Mouse (Mus musculus) CH12.LX (cell line): Measurements from ENCODE around the gene Ppard.

Experiments
- CHD1 ChIP-seq: IDR thresholded peaks from 2 replicates; pipeline ENCODE4 v1.6.1; 2012; ENCODE audit warnings: low read depth, low read length, improper control_type of control experiment, inconsistent platforms
- CHD2 ChIP-seq: IDR thresholded peaks from 2 replicates; pipeline ENCODE4 v1.6.1; 2011; ENCODE audit warnings: low read length, improper control_type of control experiment
- CTCF ChIP-seq, 2 experiments: IDR thresholded peaks in 1 of 2; conservative IDR thresholded peaks in 1 of 2; 2 replicates each; pipeline ENCODE4 v1.5.1; 2011 to 2012; ENCODE audit warnings: low read depth in 2 of 2, low read length in 2 of 2, improper control_type of control experiment in 1 of 2, inconsistent platforms in 1 of 2, mild to moderate bottlenecking in 1 of 2, moderate library complexity in 1 of 2
- ELF1 ChIP-seq: IDR thresholded peaks from 2 replicates; pipeline ENCODE4 v1.6.1; 2014; ENCODE audit warnings: low read depth, mild to moderate bottlenecking, inconsistent platforms, low read length, improper control_type of control experiment
- EP300 ChIP-seq: IDR thresholded peaks from 2 replicates; pipeline ENCODE4 v1.6.1; 2011; ENCODE audit warnings: low read length, improper control_type of control experiment
- GABPA ChIP-seq: IDR thresholded peaks from 2 replicates; pipeline ENCODE4 v1.6.1; 2012; ENCODE audit warnings: low read depth, low read length, improper control_type of control experiment, inconsistent platforms; ENCODE audit not compliant: insufficient replicate concordance
- HCFC1 ChIP-seq: IDR thresholded peaks from 2 replicates; pipeline ENCODE4 v1.6.1; 2012; ENCODE audit warnings: low read depth, mild to moderate bottlenecking, inconsistent platforms, low read length, improper control_type of control experiment
- MAX ChIP-seq: IDR thresholded peaks from 2 replicates; pipeline ENCODE4 v1.6.1; 2011; ENCODE audit warnings: low read length, improper control_type of control experiment
- MAZ ChIP-seq: IDR thresholded peaks from 2 replicates; pipeline ENCODE4 v1.6.1; 2012; ENCODE audit warnings: low read depth, mild to moderate bottlenecking, inconsistent platforms, low read length, improper control_type of control experiment, moderate library complexity
- NELFE ChIP-seq: IDR thresholded peaks from 2 replicates; pipeline ENCODE4 v1.6.1; 2011; ENCODE audit warnings: low read depth, low read length, improper control_type of control experiment
- POLR2A ChIP-seq: IDR thresholded peaks from 2 replicates; pipeline ENCODE4 v1.6.1; 2011; ENCODE audit warnings: low read depth, mild to moderate bottlenecking, improper control_type of control experiment, low read length
- SMC3 ChIP-seq: IDR thresholded peaks from 2 replicates; pipeline ENCODE4 v1.6.1; 2011; ENCODE audit warnings: low read depth, low read length, improper control_type of control experiment
- TBP ChIP-seq: conservative IDR thresholded peaks from 2 replicates; pipeline ENCODE4 v1.6.1; 2011; ENCODE audit warnings: low read depth, low read length, improper control_type of control experiment
- TCF12 ChIP-seq: IDR thresholded peaks from 2 replicates; pipeline ENCODE4 v1.6.1; 2014; ENCODE audit warnings: low read depth, mild to moderate bottlenecking, inconsistent platforms, low read length, improper control_type of control experiment

DNA sequence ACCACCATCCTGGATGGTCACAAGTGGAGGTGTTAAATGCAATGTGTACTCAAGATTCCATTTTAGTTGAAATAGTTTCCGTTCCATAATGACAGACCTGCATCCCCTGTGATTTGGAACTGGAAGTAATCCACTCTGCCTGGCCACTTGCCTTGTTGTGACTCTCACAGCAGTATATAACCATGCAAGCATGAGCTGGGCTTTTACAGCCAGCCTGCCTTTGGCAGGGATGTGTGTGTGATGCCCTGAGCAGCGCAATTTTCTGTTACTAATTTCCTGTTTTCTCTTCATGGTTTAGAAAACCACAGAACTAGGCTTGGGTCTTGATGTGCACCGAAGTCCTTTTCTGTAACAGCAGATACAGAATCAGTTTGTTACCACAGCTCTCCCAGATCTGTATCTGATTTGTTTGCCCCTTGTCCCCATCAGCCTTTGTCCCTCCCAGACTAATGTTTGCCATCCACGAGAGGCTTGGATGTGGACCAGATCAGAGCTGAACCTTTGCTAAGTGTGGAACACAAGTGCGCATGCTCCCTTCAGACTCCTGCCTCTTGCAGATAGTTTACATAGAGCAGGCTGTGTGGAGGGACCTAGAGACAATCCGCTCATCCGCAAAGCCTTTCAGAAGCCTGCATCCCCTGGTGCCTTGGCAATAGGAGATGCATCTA is 47.4 kb upstream of the Ppard start:
- TF ChIP-seq POLR2A (no peak), CTCF (conservative IDR thresholded peaks at IDR 0.05 in 1 of 2, IDR thresholded peaks at IDR 0.05 in 1 of 2; ENCODE audit: low read depth in 2 of 2, low read length in 2 of 2) (no peak), EP300 (no peak), HCFC1 (no peak), TCF12 (no peak), GABPA (no peak), MAZ (no peak), CHD2 (no peak), CHD1 (no peak), ELF1 (no peak), TBP (no peak), MAX (no peak), NELFE (no peak), SMC3 (no peak)
